Mouse (Mus musculus) testis, adult 2 months (tissue): Measurements from ENCODE around the gene Igfbp4. TPM values are rescaled to one million over a fixed set of nuclear protein-coding genes. Genes with fewer than 3 reads are reported as not detected.

ENCODE experiments used
- H3K27ac ChIP-seq: fragments of 200-500 bp; 2 replicates; pipeline ENCODE4 v1.5.1; 2012; ENCODE audit warnings: low read depth, low read length; ENCODE audit not compliant: control insufficient read depth, insufficient read depth
- H3K27me3 ChIP-seq: fragments of 200-500 bp; 2 replicates; pipeline ENCODE4 v1.6.1; 2012; ENCODE audit warnings: mild to moderate bottlenecking, low read length, moderate library complexity; ENCODE audit not compliant: control insufficient read depth, insufficient read depth
- H3K36me3 ChIP-seq: fragments of 200-500 bp; 2 replicates; pipeline ENCODE4 v1.6.1; 2012; ENCODE audit warnings: mild to moderate bottlenecking, low read length; ENCODE audit not compliant: control insufficient read depth, insufficient read depth
- H3K4me1 ChIP-seq: fragments of 200-500 bp; 2 replicates; pipeline ENCODE4 v1.6.1; 2012; ENCODE audit warnings: low read length; ENCODE audit not compliant: control insufficient read depth, insufficient read depth
- H3K4me3 ChIP-seq: fragments of 200-500 bp; 2 replicates; pipeline ENCODE4 v1.5.1; 2012; ENCODE audit warnings: low read depth, mild to moderate bottlenecking, low read length, moderate library complexity, mixed read lengths; ENCODE audit not compliant: control insufficient read depth
- CTCF ChIP-seq: fragments of 200-500 bp; IDR thresholded peaks from 2 replicates; pipeline ENCODE4 v1.5.1; 2012; ENCODE audit warnings: low read depth, mild to moderate bottlenecking, inconsistent platforms, low read length, moderate library complexity; ENCODE audit not compliant: control insufficient read depth, insufficient read depth, insufficient replicate concordance
- POLR2A ChIP-seq: fragments of 200-500 bp; IDR thresholded peaks from 2 replicates; pipeline ENCODE4 v1.6.1; 2012; ENCODE audit warnings: low read depth, mild to moderate bottlenecking, inconsistent platforms, low read length, moderate library complexity; ENCODE audit not compliant: control insufficient read depth
- polyA plus RNA-seq: library from polyadenylated mRNA; depleted of rRNA; stranded (reverse); fragments of >200 nt; gene quantifications from 2 replicates; pipeline ENCODE4 v1.2.3, GENCODE M21; 2012; rRNA removed

The Igfbp4 gene
- polyA plus RNA-seq = 19.0 and 21.4 TPM in 2 replicates

DNA sequence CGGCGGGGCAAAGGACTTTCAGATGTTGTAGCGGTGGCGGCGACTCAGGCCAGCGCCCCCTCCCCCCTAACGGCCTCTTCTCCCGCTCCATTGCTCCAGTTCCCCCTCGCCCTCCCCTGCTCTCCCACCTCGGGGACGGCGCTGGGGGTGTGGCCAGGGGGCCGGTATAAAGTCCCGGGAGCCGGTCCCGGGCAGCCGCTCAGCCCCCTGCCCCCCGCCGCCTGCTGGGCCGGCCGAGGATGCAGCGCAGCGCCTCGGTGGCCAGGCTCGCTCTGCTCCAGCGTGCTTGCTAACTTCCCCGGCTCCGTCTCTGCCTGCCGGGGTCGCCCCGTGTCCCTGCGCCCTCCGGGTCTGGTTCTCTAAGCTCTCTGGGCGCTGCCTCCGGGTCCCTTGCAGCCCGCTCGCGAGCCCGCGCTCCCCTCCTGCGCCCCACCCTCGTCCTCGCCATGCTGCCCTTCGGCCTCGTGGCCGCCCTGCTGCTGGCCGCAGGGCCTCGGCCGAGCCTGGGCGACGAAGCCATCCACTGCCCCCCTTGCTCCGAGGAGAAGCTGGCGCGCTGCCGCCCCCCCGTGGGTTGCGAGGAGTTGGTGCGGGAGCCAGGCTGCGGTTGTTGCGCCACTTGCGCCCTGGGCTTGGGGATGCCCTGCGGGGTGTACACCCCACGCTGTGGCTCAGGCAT lies at the start of gene Igfbp4:
Gene Igfbp4, plus strand, starts transcription at position 194 of the 679 bp plus-strand sequence.
- no peaks in the 10 kb centered on the region for H3K27me3 ChIP-seq
- H3K4me1 ChIP-seq = peaks cover 16% of the 10 kb centered on the region
- no peaks in the 10 kb centered on the region for H3K36me3 ChIP-seq
- TF ChIP-seq CTCF = no peak
- TF ChIP-seq POLR2A = no peak
- H3K27ac ChIP-seq = peak within 1 kb of the TSS; percentile 0
- H3K4me3 ChIP-seq = peak within 1 kb of the TSS; percentile 85

- Histone ChIP-seq H3K27ac (no peak overlapping the region), H3K36me3 (peaks cover 3% of the 10 kb centered on the region), H3K27me3 (no peaks in the 10 kb centered on the region), H3K4me3 (no peak overlapping the region), H3K4me1 (no peaks in the 10 kb centered on the region)
- TF ChIP-seq POLR2A (no peak), CTCF (no peak)
These were observed 45.1 kb upstream of the Igfbp4 start for GRCm38 (mm10) chr11:98995987-98996386.

DNA sequence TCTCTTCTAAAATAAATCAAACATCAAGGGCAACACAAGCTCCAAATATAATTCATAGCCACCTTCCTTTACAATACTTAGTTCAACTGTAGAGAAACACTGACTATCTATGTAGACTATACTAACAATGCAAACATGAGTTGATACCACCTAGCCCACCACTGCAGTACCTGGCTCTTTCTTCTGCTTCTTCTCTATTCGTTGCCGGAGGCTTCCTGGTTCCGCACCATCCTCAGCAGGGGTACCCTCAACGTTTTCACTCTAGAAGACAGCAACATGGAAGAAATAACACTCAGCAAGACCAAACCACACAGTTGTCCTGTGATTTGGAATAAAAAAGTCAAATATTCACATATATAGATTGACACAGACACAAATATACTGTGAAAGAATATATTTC lies 43.4 kb upstream of the Igfbp4 start:
- no peak overlapping the region for H3K4me3 ChIP-seq
- H3K36me3 ChIP-seq = peaks cover 3% of the 10 kb centered on the region
- no peaks in the 10 kb centered on the region for H3K27me3 ChIP-seq
- no peaks in the 10 kb centered on the region for H3K4me1 ChIP-seq
- H3K27ac ChIP-seq = no peak overlapping the region
- TF ChIP-seq POLR2A = no peak
- no peak for TF ChIP-seq CTCF

GRCm38 (mm10) chr11:98998776-98999175 lies 42.3 kb upstream of the Igfbp4 start:
- H3K36me3 ChIP-seq = peaks cover 3% of the 10 kb centered on the region
- H3K27me3 ChIP-seq = no peaks in the 10 kb centered on the region
- H3K27ac ChIP-seq = no peak overlapping the region
- H3K4me3 ChIP-seq = no peak overlapping the region
- H3K4me1 ChIP-seq = no peaks in the 10 kb centered on the region
- TF ChIP-seq CTCF (no peak), POLR2A (no peak)

GRCm38 (mm10) chr11:98999243-98999642 lies 41.8 kb upstream of the Igfbp4 start:
- H3K4me3 ChIP-seq = no peak overlapping the region
- H3K27me3 ChIP-seq = no peaks in the 10 kb centered on the region
- H3K4me1 ChIP-seq = no peaks in the 10 kb centered on the region
- peaks cover 5% of the 10 kb centered on the region for H3K36me3 ChIP-seq
- no peak overlapping the region for H3K27ac ChIP-seq
- TF ChIP-seq POLR2A = no peak

GRCm38 (mm10) chr11:99006788-99007187 lies 34.3 kb upstream of the Igfbp4 start:
- H3K36me3 ChIP-seq = peaks cover 6% of the 10 kb centered on the region
- H3K4me3 ChIP-seq = no peak overlapping the region
- TF ChIP-seq CTCF = no peak
- no peak for TF ChIP-seq POLR2A
- no peaks in the 10 kb centered on the region for H3K27me3 ChIP-seq
- no peak overlapping the region for H3K27ac ChIP-seq
- no peaks in the 10 kb centered on the region for H3K4me1 ChIP-seq

DNA sequence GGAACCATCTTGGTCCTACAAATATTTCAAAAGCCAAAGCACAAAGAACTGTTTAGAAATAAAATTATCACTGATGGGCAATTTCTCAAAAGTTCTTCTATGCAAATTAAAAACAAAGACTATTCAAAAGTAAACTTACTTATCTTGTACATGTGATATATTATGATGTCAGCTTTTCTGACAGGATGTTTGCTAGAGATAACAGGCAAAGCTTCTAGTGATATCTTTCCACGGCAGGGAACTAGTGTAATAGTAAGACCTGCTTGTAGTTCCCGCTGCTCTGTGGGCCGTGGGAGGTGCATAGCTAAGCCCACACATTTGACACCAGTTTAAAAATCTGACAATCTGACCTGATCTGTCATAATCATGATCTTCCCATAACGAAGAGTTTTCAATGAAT lies 30.9 kb upstream of the Igfbp4 start:
- H3K27me3 ChIP-seq = no peaks in the 10 kb centered on the region
- H3K4me3 ChIP-seq = no peak overlapping the region
- no peak overlapping the region for H3K27ac ChIP-seq
- peaks cover 3% of the 10 kb centered on the region; the same call in 1 of the 2 replicates for H3K36me3 ChIP-seq
- H3K4me1 ChIP-seq = no peaks in the 10 kb centered on the region
- no peak for TF ChIP-seq POLR2A
- TF ChIP-seq CTCF = no peak
